Mouse (Mus musculus) layer of hippocampus, postnatal 25 days (tissue): ENCODE data around the gene Gm10670. TPM values are rescaled to one million over a fixed set of nuclear protein-coding genes. Genes with fewer than 3 reads are reported as not detected.
"Not testable (repeated sequence)": the region's sequence is repeated elsewhere in the genome, so short reads cannot be mapped to it uniquely, and the experiment has no call there.

Experiments used
- DNase-seq, 2 experiments: peaks; one replicate each; pipeline ENCODE4 v3.0.0; 2022; ENCODE audit warnings: mixed read lengths in 2 of 2, low spot score in 1 of 2; ENCODE audit errors: extremely low spot score in 1 of 2
- total RNA-seq, 2 experiments: library from RNA; stranded (reverse); gene quantifications; 2 replicates each; pipeline ENCODE4 v1.2.3; 2021

Gene Gm10670
- total RNA-seq: not detected

DNA sequence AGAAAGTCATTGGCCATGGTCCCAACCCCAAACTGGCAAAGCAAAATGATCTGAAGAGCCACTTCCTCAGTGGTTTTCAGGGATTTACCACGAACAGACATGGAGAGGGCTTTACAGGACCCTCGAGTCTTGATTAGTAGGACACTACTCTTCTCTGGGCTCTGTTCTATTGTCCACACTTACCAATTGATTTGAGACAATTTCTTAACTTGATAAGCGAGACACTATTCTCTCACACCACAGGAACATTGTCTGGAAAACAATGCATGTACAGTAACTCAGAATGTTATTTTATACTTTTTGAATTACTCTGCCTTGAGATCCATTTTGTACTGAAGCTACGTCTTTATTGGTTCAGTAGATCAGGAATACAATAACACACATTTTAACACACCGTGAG lies at the start of gene Gm10670:
Gm10670 (minus strand) TSS at position 101 of the 400 bp plus-strand sequence.
- DNase-seq: not testable (repeated sequence)

DNA sequence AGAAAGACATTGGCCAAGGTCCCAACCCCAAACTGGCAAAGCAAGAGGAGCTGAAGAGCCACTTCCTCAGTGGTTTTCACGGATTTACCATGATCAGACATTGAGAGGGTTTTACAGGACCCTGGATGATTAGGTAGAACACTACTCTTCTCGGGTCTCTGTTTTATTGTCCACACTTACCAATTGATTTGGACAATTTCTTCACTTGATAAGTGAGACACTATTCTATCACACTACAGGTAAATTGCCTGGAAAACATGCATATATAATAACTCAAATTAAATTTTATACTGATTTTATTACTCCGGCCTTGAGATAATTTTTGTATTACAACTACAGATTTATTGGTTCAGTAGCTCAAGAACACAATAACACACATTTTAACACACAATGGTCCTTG lies 35.7 kb upstream of the Gm10670 start, which contains the start of gene Vmn1r103:
Vmn1r103 (minus strand) TSS at position 101 of the 400 bp plus-strand sequence.
- DNase-seq: not testable (repeated sequence)

DNA sequence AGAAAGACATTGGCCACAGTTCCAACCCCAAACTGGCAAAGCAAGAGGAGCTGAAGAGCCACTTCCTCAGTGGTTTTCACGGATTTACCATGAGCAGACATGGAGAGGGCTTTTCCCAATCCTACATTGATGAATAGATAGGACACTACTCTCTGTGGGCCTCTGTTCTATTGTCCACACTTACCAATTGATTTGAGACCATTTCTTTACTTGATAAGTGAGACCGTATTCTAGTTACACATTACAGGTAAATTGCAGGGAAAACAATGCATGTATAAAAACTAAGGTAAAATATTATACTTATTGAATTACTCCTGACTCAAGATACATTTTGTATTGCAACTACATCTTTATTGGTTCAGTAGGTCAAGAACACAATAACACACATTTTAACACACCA lies 32.2 kb downstream of the Gm10670 start, which contains the start of gene Vmn1r101:
Vmn1r101 (minus strand) TSS at position 101 of the 400 bp plus-strand sequence.
- not testable (repeated sequence) for DNase-seq

Other genes starting within 250 kb of the Gm10670 start
- gene Gm4498, start 241.1 kb downstream of the Gm10670 start, total RNA-seq: not detected
- gene Gm5890, start 212.1 kb downstream of the Gm10670 start, total RNA-seq: not detected
- gene Gm4133, start 140.9 kb downstream of the Gm10670 start, total RNA-seq: not detected
- gene Gm5728, start 99.5 kb downstream of the Gm10670 start, total RNA-seq: not detected
- not detected for gene Vmn1r100, start 57.0 kb downstream of the Gm10670 start, total RNA-seq
- gene Vmn1r101, start 32.3 kb downstream of the Gm10670 start, total RNA-seq: not detected
- gene Vmn1r103, start 35.6 kb upstream of the Gm10670 start, total RNA-seq: not detected
- gene Vmn1r104, start 58.9 kb upstream of the Gm10670 start, total RNA-seq: not detected
- not detected for gene Gm5726, start 70.8 kb upstream of the Gm10670 start, total RNA-seq
- not detected for gene Gm4141, start 101.3 kb upstream of the Gm10670 start, total RNA-seq
- gene Gm4513, start 124.1 kb upstream of the Gm10670 start, total RNA-seq: not detected
- gene Vmn1r107, start 194.0 kb upstream of the Gm10670 start, total RNA-seq: not detected
- gene Vmn1r111, start 228.3 kb upstream of the Gm10670 start, total RNA-seq: not detected